Mouse (Mus musculus) MEL (cell line): ENCODE measurements around the gene Fer. TPM values are rescaled to one million over a fixed set of nuclear protein-coding genes. Genes with fewer than 3 reads are reported as not detected.

Source experiments
- DNase-seq: peaks from one replicate; pipeline ENCODE4 v3.0.0; 2011; ENCODE audit warnings: low read depth, low spot score
- H3K27ac ChIP-seq: 2 replicates; pipeline ENCODE4 v1.5.1; 2012; ENCODE audit warnings: low read depth, mild to moderate bottlenecking, control low read depth, low read length, moderate library complexity; ENCODE audit not compliant: control insufficient read depth
- H3K27me3 ChIP-seq, 2 experiments: fragments of 150-350 bp in 1 of 2; sonication (generic) in 1 of 2; 2 replicates each; pipeline ENCODE4 v1.6.1; 2012; ENCODE audit warnings: low read length in 2 of 2, mild to moderate bottlenecking in 2 of 2, improper control_type of control experiment in 1 of 2, moderate library complexity in 1 of 2; ENCODE audit not compliant: insufficient read depth in 2 of 2, control insufficient read depth in 1 of 2
- H3K36me3 ChIP-seq, 2 experiments: 2 replicates each; pipeline ENCODE4 v1.6.1; 2012 to 2014; ENCODE audit warnings: low read length in 2 of 2, improper control_type of control experiment in 1 of 2, inconsistent platforms in 1 of 2, mild to moderate bottlenecking in 1 of 2; ENCODE audit not compliant: insufficient read depth in 2 of 2, control insufficient read depth in 1 of 2
- H3K4me1 ChIP-seq, 2 experiments: fragments of 150-350 bp in 1 of 2; sonication (generic) in 1 of 2; 2 replicates each; pipeline ENCODE4 v1.6.1; 2012; ENCODE audit warnings: low read length in 2 of 2, improper control_type of control experiment in 1 of 2, mild to moderate bottlenecking in 1 of 2; ENCODE audit not compliant: insufficient read depth in 2 of 2, control insufficient read depth in 1 of 2
- H3K4me3 ChIP-seq, 2 experiments: fragments of 150-350 bp in 1 of 2; sonication (generic) in 1 of 2; 2 replicates each; pipeline ENCODE4 v1.5.1; 2012; ENCODE audit warnings: low read depth in 2 of 2, low read length in 2 of 2, mild to moderate bottlenecking in 2 of 2, moderate library complexity in 2 of 2, control low read depth in 1 of 2, improper control_type of control experiment in 1 of 2; ENCODE audit not compliant: control insufficient read depth in 1 of 2, insufficient read depth in 1 of 2
- H3K79me2 ChIP-seq: 2 replicates; pipeline ENCODE4 v1.6.1; 2012; ENCODE audit warnings: mild to moderate bottlenecking, low read length, moderate library complexity; ENCODE audit not compliant: control insufficient read depth, poor library complexity, insufficient read depth
- H3K9ac ChIP-seq: 2 replicates; pipeline ENCODE4 v1.6.1; 2012; ENCODE audit warnings: low read depth, mild to moderate bottlenecking, control low read depth, low read length, moderate library complexity; ENCODE audit not compliant: control insufficient read depth, poor library complexity, severe bottlenecking
- H3K9me3 ChIP-seq: fragments of 150-350 bp; sonication (generic); replicated peaks from 2 replicates; pipeline ENCODE4 v1.6.1; 2012; ENCODE audit warnings: mild to moderate bottlenecking, low read length, improper control_type of control experiment, moderate library complexity; ENCODE audit not compliant: insufficient read depth
- E2F4 ChIP-seq: IDR thresholded peaks from 2 replicates; pipeline ENCODE4 v1.6.1; 2011; ENCODE audit warnings: low read depth, low read length, improper control_type of control experiment, borderline replicate concordance
- ETS1 ChIP-seq: IDR thresholded peaks from 2 replicates; pipeline ENCODE4 v1.6.1; 2012; ENCODE audit warnings: low read depth, mild to moderate bottlenecking, inconsistent platforms, low read length, improper control_type of control experiment, moderate library complexity
- GATA1 ChIP-seq: IDR thresholded peaks from 2 replicates; pipeline ENCODE4 v1.6.1; 2011; ENCODE audit warnings: low read depth, low read length, improper control_type of control experiment
- HCFC1 ChIP-seq: IDR thresholded peaks from 2 replicates; pipeline ENCODE4 v1.6.1; 2012; ENCODE audit warnings: low read depth, mild to moderate bottlenecking, inconsistent platforms, low read length, improper control_type of control experiment, moderate library complexity
- MAFK ChIP-seq: IDR thresholded peaks from 2 replicates; pipeline ENCODE4 v1.6.1; 2011; ENCODE audit warnings: low read depth, mild to moderate bottlenecking, low read length, improper control_type of control experiment, borderline replicate concordance
- MAX ChIP-seq: IDR thresholded peaks from 2 replicates; pipeline ENCODE4 v1.6.1; 2011; ENCODE audit warnings: low read length, improper control_type of control experiment
- MAZ ChIP-seq: IDR thresholded peaks from 2 replicates; pipeline ENCODE4 v1.6.1; 2012; ENCODE audit warnings: low read depth, mild to moderate bottlenecking, inconsistent platforms, low read length, improper control_type of control experiment
- MYB ChIP-seq: IDR thresholded peaks from 2 replicates; pipeline ENCODE4 v1.6.1; 2011; ENCODE audit warnings: mild to moderate bottlenecking, low read depth, low read length, improper control_type of control experiment
- POLR2A ChIP-seq, 2 experiments: IDR thresholded peaks; 2 replicates each; pipeline ENCODE4 v1.6.1; 2011 to 2012; ENCODE audit warnings: low read length in 2 of 2, mild to moderate bottlenecking in 2 of 2, control low read depth in 1 of 2, improper control_type of control experiment in 1 of 2, low read depth in 1 of 2, moderate library complexity in 1 of 2; ENCODE audit not compliant: control insufficient read depth in 1 of 2, insufficient read depth in 1 of 2, poor library complexity in 1 of 2
- POLR2AphosphoS5 ChIP-seq: IDR thresholded peaks from 2 replicates; pipeline ENCODE4 v1.6.1; 2012; ENCODE audit warnings: low read depth, borderline replicate concordance, mild to moderate bottlenecking, inconsistent platforms, low read length, moderate library complexity, mixed read lengths
- SMC3 ChIP-seq: IDR thresholded peaks from 2 replicates; pipeline ENCODE4 v1.6.1; 2011; ENCODE audit warnings: low read depth, low read length, improper control_type of control experiment
- TBP ChIP-seq: IDR thresholded peaks from 2 replicates; pipeline ENCODE4 v1.8.0; 2011; ENCODE audit warnings: low read depth, low read length, improper control_type of control experiment
- TCF12 ChIP-seq: IDR thresholded peaks from 2 replicates; pipeline ENCODE4 v1.6.1; 2014; ENCODE audit warnings: low read depth, mild to moderate bottlenecking, inconsistent platforms, low read length, improper control_type of control experiment, moderate library complexity
- USF1 ChIP-seq: IDR thresholded peaks from 2 replicates; pipeline ENCODE4 v1.6.1; 2014; ENCODE audit warnings: low read depth, mild to moderate bottlenecking, inconsistent platforms, low read length, improper control_type of control experiment, moderate library complexity
- ZKSCAN1 ChIP-seq: IDR thresholded peaks from 2 replicates; pipeline ENCODE4 v1.6.1; 2012; ENCODE audit warnings: low read depth, mild to moderate bottlenecking, inconsistent platforms, low read length, improper control_type of control experiment, moderate library complexity
- polyA plus RNA-seq, 2 experiments: library from polyadenylated mRNA; stranded (reverse) in 1 of 2; unstranded in 1 of 2; fragments of >175 nt in 1 of 2; fragments of >200 nt in 1 of 2; gene quantifications; 2 replicates each; pipeline versions ENCODE4 v1.2.1 to v1.2.4; 2012; ENCODE audit warnings: low replicate concordance in 2 of 2, low read depth in 1 of 2; ENCODE audit not compliant: insufficient read length in 2 of 2, insufficient read depth in 1 of 2, missing spikeins in 1 of 2
- total RNA-seq: library from RNA; depleted of rRNA; stranded (reverse); fragments of 300-350 nt; gene quantifications from 2 replicates; pipeline ENCODE4 v1.2.3, GENCODE M21; 2012

The Fer gene
- total and polyA plus RNA-seq, 3 experiments: 8.5 to 11.2 TPM; not detected in 1

DNA sequence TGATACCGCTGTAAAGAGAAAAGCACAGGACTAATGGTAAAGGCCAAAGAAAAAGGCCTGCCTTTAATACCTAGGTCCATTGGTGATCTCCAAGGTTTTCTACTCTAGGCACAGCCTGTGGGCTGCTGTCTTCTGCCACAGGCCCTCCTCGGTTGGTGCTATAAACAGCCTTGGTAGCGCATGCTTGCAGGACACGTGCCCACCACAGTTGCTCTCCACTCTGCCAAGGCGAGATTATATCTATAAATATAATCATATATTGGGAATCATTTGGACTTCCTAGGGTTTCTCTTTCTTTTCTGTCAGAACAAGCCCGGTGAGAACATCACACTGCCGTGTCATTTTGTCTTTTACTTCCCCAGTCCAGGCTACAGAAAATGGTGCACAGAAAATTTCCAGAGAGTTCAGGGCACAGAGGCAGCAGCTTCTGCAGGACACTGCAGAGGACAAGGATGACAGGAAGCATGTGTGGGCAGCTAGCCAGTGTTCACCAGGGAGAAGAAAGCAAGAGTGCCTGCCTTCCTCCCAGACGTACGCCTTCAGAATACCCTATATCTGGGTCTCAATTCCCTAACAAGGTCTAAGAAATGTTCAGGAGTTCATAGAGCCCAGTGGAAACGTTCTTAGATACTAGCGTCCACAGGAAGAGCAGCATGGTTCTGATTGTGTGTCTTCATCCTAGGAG, 276.5 kb downstream of the Fer start:
- Histone ChIP-seq H3K27me3 (no peaks in the 10 kb centered on the region), H3K4me3 (no peak overlapping the region), H3K9ac (no peak overlapping the region), H3K9me3 (no peaks in the 10 kb centered on the region), H3K36me3 (no peaks in the 10 kb centered on the region), H3K4me1 (no peaks in the 10 kb centered on the region)
- DNase-seq: no peak
- TF ChIP-seq ZKSCAN1: no peak
- no peak for TF ChIP-seq HCFC1
- TF ChIP-seq MAFK: no peak
- no peak for TF ChIP-seq TCF12
- no peak for TF ChIP-seq ETS1
- TF ChIP-seq TBP: no peak
- TF ChIP-seq POLR2AphosphoS5: no peak
- no peak for TF ChIP-seq GATA1
- TF ChIP-seq MAZ: no peak
- TF ChIP-seq, all 39 proteins: peak for 0
- no peaks in the 10 kb centered on the region for H3K79me2 ChIP-seq
- H3K27ac ChIP-seq: no peak overlapping the region

DNA sequence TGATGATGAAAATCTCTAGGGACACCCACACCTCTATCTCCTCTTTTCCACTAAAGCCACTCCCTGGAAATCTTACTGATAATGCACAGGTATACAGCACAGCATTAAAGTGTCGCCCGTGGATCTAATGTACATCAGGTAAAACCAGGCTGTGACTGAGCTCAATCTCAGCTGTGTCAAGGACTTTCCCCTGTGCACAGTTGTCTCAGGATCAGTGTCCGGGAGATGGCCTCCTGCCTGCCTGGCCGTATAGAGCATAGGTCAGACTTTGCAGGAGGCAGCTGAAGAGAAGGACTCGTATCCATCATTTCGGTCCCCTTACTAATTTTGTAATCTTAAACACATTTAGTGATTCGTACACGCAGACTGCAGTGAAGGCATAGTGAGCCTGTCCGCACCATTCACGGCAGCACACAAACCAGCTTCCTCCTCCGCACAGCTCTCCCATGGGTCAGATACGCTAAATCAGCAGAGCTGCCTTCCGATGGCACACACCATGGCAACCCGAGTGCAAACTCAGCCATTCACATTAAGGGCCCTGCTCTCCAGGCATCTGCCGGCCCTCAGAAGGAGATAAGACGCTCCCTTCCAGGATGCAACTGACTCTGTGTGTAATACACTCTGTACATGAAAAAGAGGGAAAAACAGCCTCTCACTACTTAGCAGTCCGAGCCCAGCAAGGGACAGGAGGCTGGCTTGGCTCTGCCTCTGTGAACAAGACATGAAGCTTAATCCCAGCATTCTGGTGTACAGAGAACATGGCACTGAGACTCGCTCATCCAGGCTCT, 277.4 kb downstream of the Fer start:
- Histone ChIP-seq H3K27ac (no peak overlapping the region), H3K9me3 (no peaks in the 10 kb centered on the region), H3K4me1 (no peaks in the 10 kb centered on the region), H3K4me3 (no peak overlapping the region), H3K36me3 (no peaks in the 10 kb centered on the region), H3K79me2 (no peaks in the 10 kb centered on the region), H3K27me3 (no peaks in the 10 kb centered on the region), H3K9ac (no peak overlapping the region)
- no peak for DNase-seq
- TF ChIP-seq SMC3 (no peak), E2F4 (no peak), USF1 (no peak), MAX (no peak), MYB (no peak), MAZ (no peak), POLR2A (IDR thresholded peaks at IDR 0.05; ENCODE audit: control insufficient read depth in 1 of 2, insufficient read depth in 1 of 2, low read depth in 1 of 2, low read length in 2 of 2, poor library complexity in 1 of 2) (no peak), POLR2AphosphoS5 (no peak)
